Mouse (Mus musculus) kidney, postnatal 14 days (tissue): ENCODE data around the gene Gpr176.

ENCODE experiments used
- DNase-seq: peaks from one replicate; pipeline ENCODE4 v3.0.0; 2022; ENCODE audit warnings: mixed read lengths

Gpr176 gene

DNA sequence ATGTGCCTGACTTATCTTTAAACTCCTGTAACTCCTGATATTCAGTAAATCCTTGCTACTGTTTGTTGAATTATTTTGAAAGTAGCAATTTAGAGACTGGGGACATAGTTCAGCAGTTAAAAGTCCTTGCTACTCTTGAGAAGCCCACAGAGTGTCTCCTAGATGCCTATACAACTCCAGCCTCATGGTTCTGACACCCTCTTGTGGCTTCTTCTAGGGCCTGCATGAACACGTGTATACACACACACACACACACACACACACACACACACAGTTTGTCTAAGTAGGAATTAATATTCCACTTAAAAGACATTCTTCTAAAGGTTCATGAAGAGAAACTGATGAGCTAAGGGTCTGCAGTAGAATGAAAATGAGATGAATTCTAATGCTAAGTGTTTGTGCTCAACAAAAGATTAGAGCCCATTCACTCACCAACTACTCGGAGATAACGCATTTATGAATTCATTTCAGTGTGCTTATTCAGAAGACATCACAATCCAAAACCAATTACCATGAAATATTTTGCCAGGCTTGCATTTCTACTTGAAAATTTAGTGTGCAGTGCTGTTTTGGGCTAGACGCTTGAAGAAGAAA is 144.6 kb downstream of the Gpr176 start:
- DNase-seq = no peak
